Mouse (Mus musculus) testis, postnatal 10 days (tissue): Measurements from ENCODE around the gene Six1.
"Not testable (repeated sequence)": the region's sequence is repeated elsewhere in the genome, so short reads cannot be mapped to it uniquely, and the experiment has no call there.

Experiments
- DNase-seq: peaks from one replicate; pipeline ENCODE4 v3.0.0; 2021; ENCODE audit warnings: low spot score

Six1 gene

GRCm38 (mm10) chr12:73034901-73035895 lies 18.5 kb downstream of the Six1 start:
- DNase-seq = no peak

- no peak for DNase-seq
Observed at GRCm38 (mm10) chr12:73032665-73033064, 21.0 kb downstream of the Six1 start.

- DNase-seq = no peak
Observed at GRCm38 (mm10) chr12:73031315-73031714, 22.4 kb downstream of the Six1 start.

GRCm38 (mm10) chr12:73025490-73025889 lies 28.2 kb downstream of the Six1 start:
- DNase-seq = peak; percentile 66

- peak; percentile 83 for DNase-seq
Observed at GRCm38 (mm10) chr12:73020941-73021340, 32.7 kb downstream of the Six1 start.

- DNase-seq = no peak
Observed at GRCm38 (mm10) chr12:73020422-73020821, 33.3 kb downstream of the Six1 start.

GRCm38 (mm10) chr12:73018838-73019237 lies 34.8 kb downstream of the Six1 start:
- no peak for DNase-seq

- DNase-seq = no peak
Observed at GRCm38 (mm10) chr12:73016171-73016570, 37.5 kb downstream of the Six1 start.

- no peak for DNase-seq
Observed at GRCm38 (mm10) chr12:73014311-73014710, 39.4 kb downstream of the Six1 start.

GRCm38 (mm10) chr12:73012824-73013223 lies 40.9 kb downstream of the Six1 start:
- no peak for DNase-seq

GRCm38 (mm10) chr12:73012136-73012785 lies 41.4 kb downstream of the Six1 start:
- DNase-seq = no peak

- not testable (repeated sequence) for DNase-seq
Observed at GRCm38 (mm10) chr12:73002903-73003302, 50.8 kb downstream of the Six1 start.

- peak; percentile 73 for DNase-seq
Observed at GRCm38 (mm10) chr12:73002281-73002680, 51.4 kb downstream of the Six1 start.

GRCm38 (mm10) chr12:72998105-72999001 lies 55.3 kb downstream of the Six1 start:
- no peak for DNase-seq

- no peak for DNase-seq
Observed at GRCm38 (mm10) chr12:72996646-72997045, 57.0 kb downstream of the Six1 start.
